Mouse (Mus musculus) neural tube, embryonic 13.5 days (tissue): ENCODE measurements around the gene 9230112D13Rik. TPM values are rescaled to one million over a fixed set of nuclear protein-coding genes. Genes with fewer than 3 reads are reported as not detected.

Experiments
- ATAC-seq: fragments of 200-750 bp; cut with Nextera tagmentation; 2 replicates; pipeline ENCODE4 v1.8.0; 2017; ENCODE audit warnings: low read depth, mild to moderate bottlenecking, moderate TSS enrichment, moderate library complexity
- H3K27ac ChIP-seq: fragments of 300-500 bp; sonication (generic); replicated peaks from 2 replicates; pipeline ENCODE4 v1.5.1; 2015; ENCODE audit warnings: moderate library complexity, mild to moderate bottlenecking, inconsistent platforms
- H3K27me3 ChIP-seq: fragments of 300-500 bp; sonication (generic); 2 replicates; pipeline ENCODE4 v1.6.1; 2015; ENCODE audit warnings: mild to moderate bottlenecking, inconsistent platforms
- H3K36me3 ChIP-seq: fragments of 300-500 bp; sonication (generic); 2 replicates; pipeline ENCODE4 v1.6.1; 2015; ENCODE audit warnings: mild to moderate bottlenecking, inconsistent platforms
- H3K4me1 ChIP-seq: fragments of 300-500 bp; sonication (generic); replicated peaks from 2 replicates; pipeline ENCODE4 v1.6.1; 2015; ENCODE audit warnings: inconsistent platforms
- H3K4me2 ChIP-seq: fragments of 300-500 bp; sonication (generic); 2 replicates; pipeline ENCODE4 v1.6.1; 2015; ENCODE audit warnings: inconsistent platforms, mild to moderate bottlenecking, moderate library complexity
- H3K4me3 ChIP-seq: fragments of 300-500 bp; sonication (generic); 2 replicates; pipeline ENCODE4 v1.5.1; 2015; ENCODE audit warnings: mild to moderate bottlenecking, inconsistent platforms
- H3K9ac ChIP-seq: fragments of 300-500 bp; sonication (generic); 2 replicates; pipeline ENCODE4 v1.6.1; 2015; ENCODE audit warnings: moderate library complexity, mild to moderate bottlenecking, inconsistent platforms
- H3K9me3 ChIP-seq: fragments of 300-500 bp; sonication (generic); 2 replicates; pipeline ENCODE4 v1.6.1; 2016; ENCODE audit warnings: inconsistent platforms
- WGBS: fragments of 180-500 bp; shearing (Covaris S2); methylation state at CpG from one replicate; pipeline ENCODE4 v1.1.7; 2015; 5-methylcytosine and 5-hydroxymethylcytosine counted together
- polyA plus RNA-seq: library from polyadenylated mRNA; unstranded; fragments of >200 nt; fragmentation: Nextera tagmentation; extraction: Ambion mirVana; gene quantifications from 2 replicates; pipeline ENCODE4 v1.2.1, GENCODE M21; 2015

9230112D13Rik gene
- polyA plus RNA-seq, 1 experiment from 2014 or later = not detected

DNA sequence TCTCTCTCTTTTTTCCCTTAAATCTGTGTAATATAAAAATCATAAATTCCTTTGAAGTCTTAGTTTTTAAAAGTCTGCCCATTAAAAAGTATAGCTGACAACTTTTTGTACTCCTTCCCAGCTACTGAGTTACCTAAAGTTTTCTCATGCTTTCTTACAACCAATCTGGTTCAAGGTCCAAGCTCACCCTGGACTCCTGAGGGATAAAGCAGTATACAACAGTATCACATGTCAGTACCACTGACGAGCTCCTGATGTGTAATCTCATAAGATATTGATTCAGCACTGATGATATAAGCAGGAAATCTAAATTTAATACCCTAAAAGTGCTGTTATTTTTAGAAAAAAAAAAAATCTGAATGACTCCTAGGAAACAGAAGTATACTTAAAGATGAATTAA is 31.6 kb downstream of the 9230112D13Rik start:
- Histone ChIP-seq H3K9me3 (no peaks in the 10 kb centered on the region), H3K9ac (no peak overlapping the region), H3K4me1 (peaks cover 22% of the 10 kb centered on the region), H3K4me3 (no peak overlapping the region), H3K4me2 (no peak overlapping the region), H3K27ac (no peak overlapping the region), H3K36me3 (no peaks in the 10 kb centered on the region), H3K27me3 (no peaks in the 10 kb centered on the region)
- ATAC-seq = no peak
- 88% methylated on average over 1 of the region's 1 CpGs for WGBS

DNA sequence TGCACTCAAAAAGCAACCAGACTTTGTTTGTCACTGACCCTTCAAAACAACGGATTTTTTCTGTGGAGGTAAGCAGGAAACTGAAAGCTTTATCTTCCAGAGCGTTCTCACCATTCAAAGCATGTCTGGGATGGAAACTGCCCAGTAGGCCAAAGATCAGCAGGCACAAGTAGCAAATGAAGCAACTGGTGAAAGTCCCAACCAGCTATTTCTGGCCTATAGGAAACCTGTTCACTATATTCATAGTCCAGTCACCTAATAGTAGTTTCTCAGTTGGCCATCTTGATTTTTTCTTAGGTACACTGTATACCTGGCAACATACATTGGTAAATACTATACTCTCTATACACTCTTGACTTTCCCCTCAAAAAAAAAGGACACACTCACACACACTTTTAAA is 32.7 kb downstream of the 9230112D13Rik start:
- Histone ChIP-seq H3K36me3 (no peaks in the 10 kb centered on the region), H3K9me3 (no peaks in the 10 kb centered on the region), H3K4me1 (peaks cover 23% of the 10 kb centered on the region), H3K4me3 (no peak overlapping the region), H3K9ac (no peak overlapping the region), H3K27ac (no peak overlapping the region), H3K27me3 (no peaks in the 10 kb centered on the region), H3K4me2 (no peak overlapping the region)
- no peak for ATAC-seq
- 81% methylated on average over 2 of the region's 2 CpGs for WGBS

DNA sequence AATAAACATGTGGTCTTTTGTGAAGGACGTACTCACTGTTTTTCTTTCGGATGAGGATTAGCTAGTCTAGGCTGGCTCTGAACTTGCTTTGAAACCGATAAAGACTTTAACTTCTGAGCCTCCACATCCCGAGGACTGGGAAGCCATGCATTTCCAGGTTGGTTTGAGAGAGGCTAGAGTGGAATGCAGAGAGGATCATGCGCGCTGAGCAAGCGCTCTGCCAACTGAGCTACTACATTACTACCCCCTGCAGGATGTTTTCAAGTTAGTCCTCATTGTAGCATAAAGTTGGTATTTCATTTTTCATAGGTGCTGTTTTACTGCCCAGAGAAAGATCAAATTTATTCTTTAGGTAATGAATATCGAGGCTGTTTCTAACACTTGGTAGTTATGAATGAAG is 36.4 kb downstream of the 9230112D13Rik start:
- Histone ChIP-seq H3K36me3 (no peaks in the 10 kb centered on the region), H3K27me3 (no peaks in the 10 kb centered on the region), H3K9me3 (no peaks in the 10 kb centered on the region), H3K4me3 (no peak overlapping the region), H3K27ac (no peak overlapping the region), H3K4me1 (peaks cover 34% of the 10 kb centered on the region), H3K4me2 (no peak overlapping the region), H3K9ac (no peak overlapping the region)
- ATAC-seq = no peak
- WGBS = 77% methylated on average over 8 of the region's 8 CpGs

DNA sequence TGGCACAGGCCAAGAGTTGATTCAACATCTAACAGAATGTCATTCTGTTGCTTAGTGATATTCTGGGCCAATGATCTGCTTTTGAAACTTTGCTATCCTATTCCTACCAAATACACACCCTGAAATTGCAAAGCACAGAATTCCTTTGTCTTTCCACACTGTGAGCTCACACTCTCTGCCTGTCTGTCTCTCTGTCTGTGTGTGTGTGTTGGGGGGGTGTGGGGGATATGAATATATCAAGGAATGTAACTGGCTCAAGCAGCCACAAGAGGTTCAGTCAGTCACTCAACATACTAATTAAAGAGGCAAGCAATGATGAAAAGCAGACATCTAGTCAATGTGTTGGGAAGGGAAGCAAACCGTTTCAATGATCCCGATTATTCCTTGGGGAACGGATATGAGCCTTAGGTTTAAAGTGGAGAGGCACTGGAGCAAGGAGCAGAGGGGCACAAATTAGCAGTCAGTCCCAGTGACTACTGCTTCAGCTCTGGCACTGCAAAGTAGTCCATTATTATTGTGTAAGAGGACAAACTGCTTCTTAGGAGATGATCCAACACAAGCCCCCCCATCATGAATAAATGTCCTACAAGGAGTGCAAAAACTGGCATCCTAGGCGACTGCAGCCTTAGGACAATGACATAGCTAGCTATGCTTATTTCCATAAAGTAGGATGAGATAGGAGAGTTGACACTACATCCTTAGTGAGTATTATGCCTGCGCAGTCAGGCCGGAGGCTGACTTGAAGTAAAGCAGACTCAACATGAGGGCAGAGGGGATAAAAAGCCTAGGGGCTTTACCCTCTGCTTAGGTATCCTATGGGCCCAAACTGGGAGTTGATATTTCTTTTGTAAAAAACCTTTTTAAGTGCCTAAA is 38.9 kb downstream of the 9230112D13Rik start:
- peaks cover 19% of the 10 kb centered on the region for H3K4me1 ChIP-seq
- H3K4me2 ChIP-seq = no peak overlapping the region
- 65% methylated on average over 6 of the region's 6 CpGs for WGBS
- no peak overlapping the region for H3K9ac ChIP-seq
- H3K27ac ChIP-seq = peak overlapping the region; percentile 59
- H3K27me3 ChIP-seq = no peaks in the 10 kb centered on the region
- no peak overlapping the region for H3K4me3 ChIP-seq
- H3K9me3 ChIP-seq = no peaks in the 10 kb centered on the region
- no peaks in the 10 kb centered on the region for H3K36me3 ChIP-seq
- peak; percentile 66; the same call in 1 of the 2 replicates for ATAC-seq

DNA sequence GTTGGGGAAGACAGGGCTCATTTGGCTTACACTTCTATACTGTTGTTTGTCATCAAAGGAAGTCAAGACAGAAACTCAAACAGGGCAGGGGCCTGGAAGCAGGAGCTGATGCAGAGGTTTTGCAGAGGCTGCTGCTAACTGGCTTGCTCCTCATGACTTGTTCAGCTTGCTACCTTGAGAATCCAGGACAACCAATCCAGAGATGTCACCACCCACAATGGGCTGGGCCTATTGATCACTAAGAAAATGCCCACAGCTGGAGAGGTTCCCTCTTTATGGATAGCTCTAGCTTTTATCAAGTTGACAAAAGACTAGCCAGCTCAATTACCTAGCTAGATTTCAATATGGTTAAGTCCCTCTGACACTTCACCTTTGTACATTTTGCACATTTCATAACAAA is 51.0 kb downstream of the 9230112D13Rik start:
- Histone ChIP-seq H3K27me3 (no peaks in the 10 kb centered on the region), H3K4me2 (no peak overlapping the region), H3K27ac (no peak overlapping the region), H3K36me3 (no peaks in the 10 kb centered on the region), H3K4me1 (0 out of 2 replicates have a peak, but pooled peaks cover 3% of the 10 kb centered on the region), H3K9me3 (no peaks in the 10 kb centered on the region), H3K4me3 (no peak overlapping the region), H3K9ac (no peak overlapping the region)
- no peak for ATAC-seq

DNA sequence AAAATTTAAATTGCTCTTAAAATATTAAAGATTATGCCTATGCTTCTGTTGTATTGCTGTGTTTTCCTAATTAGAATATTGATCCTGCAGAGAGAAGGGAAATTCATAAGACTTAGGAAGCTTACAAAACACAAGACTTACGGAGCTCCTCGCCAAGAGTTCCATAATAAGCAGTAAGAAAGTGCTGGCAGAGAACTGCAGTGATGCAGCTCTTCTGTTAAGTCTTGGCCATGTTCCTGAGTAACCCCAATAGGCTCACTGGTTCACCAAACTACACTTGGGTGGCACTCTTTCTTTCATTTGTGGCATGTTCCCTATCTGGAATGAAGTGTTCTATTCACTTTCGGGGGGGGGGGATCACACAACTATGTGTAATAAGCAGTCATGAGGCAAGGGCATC is 56.3 kb downstream of the 9230112D13Rik start:
- no peaks in the 10 kb centered on the region for H3K4me1 ChIP-seq
- H3K4me2 ChIP-seq = no peak overlapping the region
- H3K36me3 ChIP-seq = no peaks in the 10 kb centered on the region
- H3K9ac ChIP-seq = no peak overlapping the region
- 68% methylated on average over 3 of the region's 3 CpGs for WGBS
- no peaks in the 10 kb centered on the region for H3K27me3 ChIP-seq
- no peak overlapping the region for H3K4me3 ChIP-seq
- ATAC-seq = no peak
- no peaks in the 10 kb centered on the region for H3K9me3 ChIP-seq
- H3K27ac ChIP-seq = no peak overlapping the region

Other genes with a start within 250 kb of the 9230112D13Rik start
- gene Shld2, start 212.3 kb downstream of the 9230112D13Rik start, polyA plus RNA-seq = 5.8 and 6.0 TPM in 2 replicates
- 109 and 111 TPM in 2 replicates for gene Glud1, start 212.1 kb downstream of the 9230112D13Rik start, polyA plus RNA-seq
- not detected in 2 replicates for gene Fam25c, start 167.4 kb downstream of the 9230112D13Rik start, polyA plus RNA-seq
- gene Sncg, start 148.0 kb downstream of the 9230112D13Rik start, polyA plus RNA-seq = 641 and 796 TPM in 2 replicates
- 6.0 and 6.2 TPM in 2 replicates for gene Mmrn2, start 147.3 kb downstream of the 9230112D13Rik start, polyA plus RNA-seq
- 22.6 and 26.4 TPM in 2 replicates for gene Bmpr1a, start 19.5 kb downstream of the 9230112D13Rik start, polyA plus RNA-seq
- gene Ldb3, start 65.9 kb upstream of the 9230112D13Rik start, polyA plus RNA-seq = 0.87 and 1.3 TPM in 2 replicates
- not detected in 2 replicates for gene Opn4, start 77.3 kb upstream of the 9230112D13Rik start, polyA plus RNA-seq
- gene Wapl, start 151.1 kb upstream of the 9230112D13Rik start, polyA plus RNA-seq = 18.3 and 21.2 TPM in 2 replicates